Mouse (Mus musculus) thymus, adult 2 months (tissue): ENCODE data around the gene Ticrr.

Source experiments
- CTCF ChIP-seq: fragments of 200-500 bp; IDR thresholded peaks from 2 replicates; pipeline ENCODE4 v1.5.1; 2012; ENCODE audit warnings: mild to moderate bottlenecking, control low read depth, low read length, moderate library complexity, borderline replicate concordance; ENCODE audit not compliant: control insufficient read depth, poor library complexity, insufficient read depth; ENCODE audit errors: extremely low read depth
- POLR2A ChIP-seq: fragments of 200-500 bp; IDR thresholded peaks from 2 replicates; pipeline ENCODE4 v1.6.1; 2012; ENCODE audit warnings: mild to moderate bottlenecking, low read length, control low read depth, moderate library complexity; ENCODE audit not compliant: control insufficient read depth, poor library complexity, insufficient read depth; ENCODE audit errors: extremely low read depth

GRCm38 (mm10) chr7:79702755-79703154, 42.8 kb downstream of the Ticrr start:
- TF ChIP-seq POLR2A: no peak
- no peak for TF ChIP-seq CTCF
